Mouse (Mus musculus) left cerebral cortex, adult 18-20 months (tissue): ENCODE results near the gene Klra3. TPM values are rescaled to one million over a fixed set of nuclear protein-coding genes. Genes with fewer than 3 reads are reported as not detected.
"Not testable (repeated sequence)": the region's sequence is repeated elsewhere in the genome, so short reads cannot be mapped to it uniquely, and the experiment has no call there.

Source experiments
- DNase-seq, 2 experiments: peaks; one replicate each; pipeline ENCODE4 v3.0.0; 2021 to 2022; ENCODE audit warnings: low spot score in 2 of 2, mixed read lengths in 1 of 2
- long read RNA-seq, 2 experiments: library from polyadenylated mRNA; stranded (forward); transcript quantifications; one replicate each; pipeline ENCODE4 v2.0.0; 2021
- total RNA-seq, 2 experiments: library from RNA; stranded (reverse); gene quantifications; 2 replicates each; pipeline ENCODE4 v1.2.3; 2021

Klra3 gene
- total RNA-seq, result not detected
- long read RNA-seq, experiment 1, result 0 reads
- long read RNA-seq, experiment 2, result 0 reads

DNA sequence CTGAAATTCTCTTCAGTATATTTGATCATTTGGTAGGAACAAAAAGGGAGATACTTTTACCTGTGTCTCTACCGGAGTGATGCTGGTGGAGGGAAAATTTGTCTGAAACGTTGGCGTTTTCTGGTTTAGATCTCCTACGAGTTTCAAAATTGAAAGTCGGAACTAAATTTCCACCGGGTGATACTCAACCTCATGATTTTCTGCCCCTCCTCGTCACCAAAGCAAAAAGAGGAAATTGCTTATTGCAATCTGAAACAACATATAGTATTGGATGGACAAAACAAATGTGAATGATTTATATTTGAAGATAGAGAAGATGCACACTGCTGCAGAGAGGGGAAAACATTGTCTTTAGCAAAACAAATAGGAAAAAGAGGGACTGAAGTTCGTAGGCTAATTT lies at the start of gene Klra3:
Gene Klra3, minus strand, starts transcription at position 164 of the 400 bp plus-strand sequence.
- DNase-seq, result no peak

DNA sequence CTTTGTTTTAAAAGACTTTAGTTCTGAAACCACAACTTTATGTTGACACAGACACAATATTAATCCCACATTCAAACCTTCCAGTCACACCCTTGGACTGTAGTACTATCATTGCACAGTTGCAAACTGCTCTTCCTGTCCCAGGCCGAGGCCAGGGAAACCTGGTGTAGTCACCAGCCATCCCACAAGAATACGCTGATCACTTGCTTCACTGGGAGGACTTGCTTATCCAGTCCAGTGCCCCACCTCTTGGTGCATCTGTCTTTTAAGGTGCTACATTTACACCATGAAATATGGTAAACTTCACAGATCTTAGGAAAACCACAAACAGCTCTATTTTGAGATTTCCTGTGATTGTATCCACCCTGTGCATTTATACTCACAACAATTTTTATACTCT lies 49.4 kb upstream of the Klra3 start, which contains the start of gene Klra1:
Gene Klra1, minus strand, starts transcription at position 125 of the 400 bp plus-strand sequence.
- DNase-seq, result no peak

DNA sequence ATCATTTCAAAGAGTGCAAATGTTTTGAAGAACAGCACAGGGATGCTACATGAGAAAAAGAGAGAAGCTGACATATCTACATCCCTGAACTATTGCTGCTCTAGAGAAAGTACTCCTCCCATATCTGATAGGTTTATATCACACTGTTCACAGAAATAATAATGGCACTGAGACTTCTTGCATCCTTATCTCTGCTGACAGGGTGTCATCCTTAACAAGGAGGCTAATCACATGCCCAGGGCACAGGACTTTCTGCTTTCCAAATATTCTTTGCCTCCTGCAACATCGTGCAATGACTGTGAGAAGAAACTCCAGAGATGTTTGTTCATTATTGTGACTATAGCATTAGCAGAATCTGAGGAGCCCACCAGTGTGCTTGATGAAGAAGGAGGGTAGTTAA lies 48.4 kb upstream of the Klra3 start:
- DNase-seq, result no peak

DNA sequence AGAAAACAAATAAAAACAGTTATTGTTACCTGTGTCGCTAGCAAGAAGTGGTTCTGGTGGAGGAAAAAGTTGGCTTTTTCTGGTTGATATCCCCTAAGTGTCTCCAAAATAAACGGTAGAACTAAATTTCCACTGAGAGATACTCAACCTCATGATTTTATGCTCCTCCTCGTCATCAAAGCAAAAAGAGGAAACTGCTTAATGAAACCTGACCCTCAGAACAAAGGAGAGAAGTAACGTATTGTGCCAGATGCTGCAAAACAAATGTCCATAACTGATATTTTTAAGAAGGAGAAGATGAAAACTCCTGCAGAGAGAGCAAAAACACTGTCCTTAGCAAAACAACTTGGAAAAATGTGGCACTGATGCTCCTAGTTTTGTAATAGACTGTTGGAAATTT lies 45.0 kb upstream of the Klra3 start:
- no peak for DNase-seq

DNA sequence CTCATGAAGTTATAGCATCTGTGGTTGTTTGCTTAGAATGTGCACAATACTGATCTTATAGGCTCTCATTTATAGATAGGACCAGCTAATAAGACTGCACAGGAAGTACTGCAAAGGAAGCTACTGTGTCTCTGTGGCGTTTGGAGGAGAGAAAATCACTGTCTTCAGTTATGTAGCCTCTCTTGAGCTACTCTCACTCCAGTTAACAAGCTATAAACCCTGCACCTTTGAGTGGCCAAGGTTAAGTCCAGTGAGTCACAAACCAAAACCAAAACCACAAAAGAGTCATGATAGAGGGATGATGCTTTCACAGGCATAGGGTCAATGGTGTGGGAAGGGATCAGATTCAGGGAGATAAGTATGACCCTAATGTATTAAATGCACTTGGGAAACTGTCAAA lies 8.0 kb upstream of the Klra3 start:
- not testable (repeated sequence) for DNase-seq

DNA sequence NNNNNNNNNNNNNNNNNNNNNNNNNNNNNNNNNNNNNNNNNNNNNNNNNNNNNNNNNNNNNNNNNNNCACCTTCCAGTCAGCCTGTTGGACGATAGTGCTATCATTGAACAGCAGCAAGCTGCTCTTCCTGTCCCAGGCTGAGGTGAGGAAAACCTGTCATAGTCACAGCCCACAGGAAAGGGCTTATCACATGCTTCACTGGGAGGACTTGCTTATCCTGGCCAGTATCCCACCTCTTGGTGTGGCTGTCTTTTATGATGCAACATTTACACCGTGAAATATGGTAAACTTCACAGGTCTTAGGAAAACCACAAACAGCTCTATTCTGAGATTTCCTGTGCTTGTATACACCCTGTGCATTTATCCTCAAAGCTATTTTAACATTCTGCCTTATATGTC lies 4.6 kb upstream of the Klra3 start:
- DNase-seq, result not testable (repeated sequence)

DNA sequence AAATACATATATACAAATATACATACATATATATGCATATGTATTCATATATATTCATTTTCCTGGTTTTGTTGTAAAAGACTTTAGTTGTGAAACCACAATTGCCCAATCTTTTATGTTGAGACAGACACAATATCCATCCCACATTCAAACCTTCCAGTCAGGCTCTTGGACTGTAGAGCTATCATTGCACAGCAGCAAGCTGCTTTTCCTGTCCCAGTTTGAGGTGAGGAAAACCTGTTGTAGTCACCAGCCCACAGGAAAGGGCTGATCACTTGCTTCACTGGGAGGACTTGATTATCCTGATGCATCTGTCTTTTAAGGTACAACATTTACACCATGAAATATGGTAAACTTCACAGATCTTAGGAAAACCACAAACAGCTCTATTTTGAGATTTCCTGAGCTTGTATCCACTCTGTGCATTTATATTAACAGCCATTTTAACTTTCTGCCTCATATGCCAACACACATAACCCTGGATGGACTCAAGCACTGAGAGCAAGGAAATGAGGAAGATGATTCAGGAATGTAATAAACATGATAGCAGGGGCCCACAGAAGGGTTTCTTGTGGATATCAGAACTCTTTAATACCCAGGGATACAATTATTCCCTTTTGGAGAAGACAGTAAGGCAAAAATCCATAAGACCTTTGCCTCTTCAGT lies 49.3 kb downstream of the Klra3 start:
- DNase-seq, result no peak

DNA sequence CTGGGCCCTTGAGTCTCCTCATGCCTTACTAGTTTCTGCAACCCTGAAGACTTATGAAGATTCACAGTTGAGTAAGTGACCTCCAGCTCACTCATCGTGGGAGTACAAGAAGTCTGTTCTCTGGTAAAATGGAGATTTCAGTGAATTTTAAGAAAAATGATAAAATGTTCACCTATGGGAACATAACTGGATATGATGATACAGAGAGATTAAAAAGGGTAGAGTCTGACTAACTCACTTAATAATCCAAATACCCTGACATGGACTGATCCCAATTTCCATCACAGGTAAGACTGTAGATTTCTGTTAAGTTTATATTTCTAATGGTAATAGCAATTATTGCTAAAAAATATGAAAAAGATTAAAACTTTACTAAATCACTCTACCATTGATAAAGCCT lies 55.5 kb downstream of the Klra3 start, which contains the start of gene Klra10:
Gene Klra10, minus strand, starts transcription at position 101 of the 400 bp plus-strand sequence.
- not testable (repeated sequence) for DNase-seq

Other genes starting within 250 kb of the Klra3 start
- gene Klra8, start 207.7 kb downstream of the Klra3 start, total RNA-seq, result not detected
- not detected for gene Klra9, start 144.5 kb downstream of the Klra3 start, total RNA-seq
- gene Klra7, start 104.3 kb downstream of the Klra3 start, total RNA-seq, result not detected
- not detected for gene Klra10, start 55.6 kb downstream of the Klra3 start, total RNA-seq
- not detected for gene Klra1, start 49.3 kb upstream of the Klra3 start, total RNA-seq